Mouse (Mus musculus): Measurements from ENCODE around the gene Tns1. TPM values are rescaled to one million over a fixed set of nuclear protein-coding genes. Genes with fewer than 3 reads are reported as not detected.
A peak's percentile ranks its signal among the peaks of the same experiment; 100 is the strongest.
"Not testable (repeated sequence)": the region's sequence is repeated elsewhere in the genome, so short reads cannot be mapped to it uniquely, and the experiment has no call there.

Gene Tns1
- polyA plus RNA-seq, 2 experiments from 2014 or later: 21.7 to 23.3 TPM

GRCm38 (mm10) chr1:73908081-73908960, 215.9 kb downstream of the Tns1 start:
- ATAC-seq: no peak

DNA sequence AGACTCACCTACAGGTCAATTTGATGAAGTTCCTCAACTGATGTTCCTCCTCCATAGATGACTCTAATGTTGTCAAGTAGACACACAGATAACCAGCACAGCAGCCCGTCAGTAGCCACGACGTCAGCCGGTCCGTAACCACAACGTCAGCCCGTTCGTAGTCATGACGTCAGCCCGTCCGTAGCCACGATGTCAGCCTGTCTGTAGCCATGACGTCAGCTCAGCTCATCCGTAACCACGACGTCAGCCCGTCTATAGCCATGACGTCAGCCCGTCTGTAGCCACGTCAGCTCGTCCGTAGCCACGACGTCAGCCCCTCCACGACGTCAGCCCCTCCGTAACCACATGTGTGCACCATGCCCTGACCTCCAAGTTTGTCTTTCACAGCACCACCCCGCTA, 217.1 kb downstream of the Tns1 start:
- no peak for ATAC-seq

DNA sequence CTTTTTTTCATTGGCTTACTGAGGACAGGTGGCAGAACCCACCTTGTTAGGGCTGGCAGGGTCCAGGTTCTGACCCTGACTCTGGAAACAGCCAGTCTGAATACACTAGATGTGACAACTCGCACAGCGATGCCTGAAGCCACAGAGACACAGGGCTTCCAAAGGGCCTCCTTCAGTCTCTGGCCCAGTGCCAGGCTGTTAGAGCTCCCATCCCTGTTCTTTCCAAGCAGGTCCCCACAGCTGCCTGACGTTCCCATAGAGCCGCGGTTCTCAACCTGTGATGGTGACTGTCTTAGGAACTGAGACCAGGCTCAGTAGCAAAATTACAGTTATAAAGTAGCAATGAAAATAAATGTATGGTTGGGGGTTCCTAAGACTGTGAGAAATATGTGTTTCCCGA, 217.9 kb downstream of the Tns1 start:
- no peak for ATAC-seq

DNA sequence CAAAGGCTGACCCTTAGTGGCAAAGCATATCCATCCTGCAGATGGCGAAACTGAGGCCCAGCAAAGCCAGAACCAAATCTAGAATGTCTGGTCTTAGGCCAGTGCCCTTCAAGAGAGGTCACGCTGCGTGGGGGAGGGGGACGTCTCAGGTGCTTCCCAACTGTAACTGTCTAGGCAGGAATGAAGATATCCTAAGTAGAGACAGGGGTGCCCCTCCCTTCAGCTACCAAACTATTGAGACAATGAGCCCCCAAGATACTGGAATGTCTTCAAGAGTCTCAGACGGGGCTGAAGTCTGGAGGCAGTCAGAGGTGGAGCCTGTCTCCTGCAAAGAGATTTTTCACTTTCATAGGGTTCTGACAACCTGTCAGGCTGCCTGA, 218.4 kb downstream of the Tns1 start:
- ATAC-seq: no peak

DNA sequence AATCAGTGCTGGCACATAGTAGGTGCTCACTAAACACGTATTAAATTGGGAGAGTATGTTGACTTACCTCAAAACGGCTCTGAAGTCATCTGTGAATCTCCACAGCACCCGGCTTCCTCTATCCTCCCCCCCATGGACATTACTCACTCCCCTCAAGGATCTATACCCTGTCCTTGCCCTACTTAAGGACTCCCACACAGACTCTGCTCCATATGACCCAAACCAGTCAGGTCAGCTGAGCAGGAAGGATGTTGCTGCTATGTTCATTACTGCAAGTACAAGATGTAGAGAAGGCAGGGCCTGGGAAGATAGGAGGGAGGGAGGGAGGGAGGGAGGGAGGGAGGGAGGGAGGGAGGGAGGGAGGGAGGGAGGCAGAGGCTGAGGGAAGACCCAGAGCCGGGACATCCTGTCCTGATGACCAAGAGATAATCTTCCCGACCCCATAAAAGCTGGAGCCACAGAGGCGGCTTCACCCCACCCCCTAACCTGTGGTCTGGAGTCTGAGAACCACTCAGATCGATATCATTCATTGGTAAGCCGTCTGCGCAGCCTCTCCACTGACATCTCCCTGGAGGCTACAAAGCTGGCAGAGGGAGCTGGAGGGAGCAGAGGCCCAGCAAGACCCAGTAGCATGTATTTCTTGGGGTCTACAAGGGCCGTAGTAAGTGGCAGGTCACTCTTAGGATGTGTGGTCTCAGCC, 219.0 kb downstream of the Tns1 start:
- ATAC-seq: no peak

GRCm38 (mm10) chr1:73904641-73905040, 219.6 kb downstream of the Tns1 start:
- no peak for ATAC-seq

DNA sequence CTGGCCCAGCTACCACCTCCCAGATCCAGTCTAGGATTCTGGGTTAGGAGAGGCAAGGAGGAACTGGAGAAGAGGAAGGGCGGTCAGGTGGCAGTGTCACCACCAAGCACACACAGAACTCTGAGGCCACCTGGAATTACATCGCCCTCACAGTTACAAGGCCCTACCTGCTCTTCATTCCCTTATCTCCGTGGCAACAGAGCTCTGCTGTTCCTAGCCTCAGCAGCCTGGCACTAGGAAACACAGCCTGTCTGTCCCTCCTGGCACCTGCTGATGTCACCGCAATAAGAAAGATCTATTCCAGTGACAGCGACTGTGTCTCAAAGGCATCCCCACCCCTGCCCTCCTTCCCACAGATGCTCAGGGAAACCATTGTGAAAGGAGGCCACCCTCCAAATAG, 221.2 kb downstream of the Tns1 start:
- no peak for ATAC-seq

- ATAC-seq: peak; percentile 60
These were observed 221.9 kb downstream of the Tns1 start for GRCm38 (mm10) chr1:73902171-73902991.

- peak; percentile 78 for ATAC-seq
These were observed 222.8 kb downstream of the Tns1 start for GRCm38 (mm10) chr1:73901496-73901899.

- not testable (repeated sequence) for ATAC-seq
These were observed 228.8 kb downstream of the Tns1 start for GRCm38 (mm10) chr1:73895451-73895850.

DNA sequence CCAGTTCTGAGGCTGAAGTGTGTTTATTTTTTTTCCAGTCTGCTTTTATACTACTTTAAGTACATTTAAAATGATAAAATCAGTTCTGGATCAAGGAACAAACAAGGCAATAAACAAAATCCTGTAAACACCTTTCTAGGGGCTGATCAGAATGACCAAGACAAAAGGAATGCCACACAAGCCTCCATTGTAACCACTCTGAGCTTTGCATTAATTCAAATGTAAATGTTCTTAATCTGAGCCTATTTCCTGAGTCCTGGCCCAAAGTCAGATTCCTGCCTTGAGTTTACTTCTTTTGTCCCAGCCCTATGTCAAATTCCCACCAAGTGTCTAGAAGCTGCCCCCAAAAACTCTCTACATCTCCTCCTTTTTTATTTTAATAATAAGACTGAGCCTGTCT, 243.5 kb downstream of the Tns1 start:
- ATAC-seq: no peak

GRCm38 (mm10) chr1:73875676-73876218, 248.5 kb downstream of the Tns1 start:
- no peak for ATAC-seq

- ATAC-seq: no peak
These were observed 259.9 kb downstream of the Tns1 start for GRCm38 (mm10) chr1:73864314-73864713.

DNA sequence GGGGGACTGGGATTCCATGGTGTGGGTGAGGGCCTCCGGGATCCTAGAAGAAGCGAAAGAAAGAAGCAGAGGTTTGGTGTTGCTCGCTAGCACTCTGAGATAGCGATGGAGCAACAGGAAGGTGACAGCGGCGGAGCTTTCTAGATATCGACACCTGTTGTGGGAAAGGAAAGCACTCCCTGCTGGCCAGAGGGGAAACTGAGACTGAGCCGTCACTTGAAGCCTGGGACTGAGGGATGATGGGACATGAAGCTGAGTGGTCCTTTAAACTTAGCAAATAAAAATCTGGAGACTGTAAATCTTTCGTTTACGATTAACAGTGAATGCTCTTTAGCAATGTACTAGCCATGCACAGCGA, 261.2 kb downstream of the Tns1 start:
- ATAC-seq: no peak

GRCm38 (mm10) chr1:73862323-73863073, 261.8 kb downstream of the Tns1 start:
- ATAC-seq: no peak

- no peak for ATAC-seq
These were observed 263.8 kb downstream of the Tns1 start for GRCm38 (mm10) chr1:73860421-73860820.

Other genes with a start within 250 kb of the Tns1 start
- gene Rufy4, start 1.1 kb upstream of the Tns1 start, polyA plus RNA-seq (2017; shearing (Covaris generic)): not detected
- gene Cxcr2, start 29.5 kb upstream of the Tns1 start, polyA plus RNA-seq (2017; shearing (Covaris generic)): under 1 TPM in 1 of 2 experiments, not detected in 1; 0.36 TPM
- gene Cxcr1, start 70.2 kb upstream of the Tns1 start, polyA plus RNA-seq (2017; shearing (Covaris generic)): not detected
- 100 to 1,000 TPM; 749 to 764 TPM for gene Arpc2, start 111.6 kb upstream of the Tns1 start, polyA plus RNA-seq (2017; shearing (Covaris generic))
- under 1 TPM in 1 of 2 experiments, not detected in 1; 0.32 TPM for gene Gpbar1, start 154.1 kb upstream of the Tns1 start, polyA plus RNA-seq (2017; shearing (Covaris generic))
- 100 to 1,000 TPM; 139 to 184 TPM for gene Aamp, start 160.3 kb upstream of the Tns1 start, polyA plus RNA-seq (2017; shearing (Covaris generic))
- 10 to 100 TPM; 80.2 to 97.8 TPM for gene Pnkd, start 160.5 kb upstream of the Tns1 start, polyA plus RNA-seq (2017; shearing (Covaris generic))
- gene Tmbim1, start 181.2 kb upstream of the Tns1 start, polyA plus RNA-seq (2017; shearing (Covaris generic)): 10 to 100 TPM; 13.1 to 16.1 TPM
- not detected for gene Catip, start 237.7 kb upstream of the Tns1 start, polyA plus RNA-seq (2017; shearing (Covaris generic))

Data from activated CD4-positive, CD25-positive, alpha-beta regulatory T cell, adult 4 months (primary cell).